Mouse (Mus musculus): ENCODE data around the gene Fam161b.

DNA sequence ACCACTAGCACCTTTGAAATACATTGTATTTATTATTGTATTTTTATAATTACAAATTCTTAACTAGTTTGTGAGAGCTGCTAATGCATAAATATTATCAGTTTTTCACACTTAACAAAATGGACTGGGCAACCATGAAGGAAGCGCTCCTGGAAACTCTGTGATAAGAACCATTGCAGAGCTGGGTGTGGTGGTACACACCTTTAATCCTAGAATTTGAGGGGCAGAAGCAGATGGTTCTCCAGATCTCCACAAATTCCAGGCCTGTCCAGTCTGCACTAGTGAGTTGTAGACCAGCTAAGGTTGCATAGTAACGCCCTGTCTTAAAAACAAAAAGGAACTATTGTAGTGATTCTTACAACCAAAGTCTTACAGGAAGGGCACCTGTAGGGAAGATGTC, 62.4 kb downstream of the Fam161b start:
- no peak for TF ChIP-seq GATA1 (IDR thresholded peaks at IDR 0.05; ENCODE audit: low read length)
- TF ChIP-seq TAL1 (IDR thresholded peaks at IDR 0.05; ENCODE audit: low read length): peak; percentile 48

Data from erythroblast, embryonic 14.5 days (primary cell).